Comparison of ENCODE assay signal across 17 mouse cellular contexts in genomic region chr13:95822918-95823317, GRCm38 (mm10).
DNase-seq lines count a peak whose midpoint lies in the region; ATAC-seq lines count a peak whose summit lies in the region.
"Had no signal": no experiment of that assay in that cellular context is flagged by ENCODE, and none has a peak within 500 bp of the region (broad histone marks: within the 10 kb centered on the region; RNA-seq: fewer than 3 reads in every experiment).

No protein-coding gene starts in this region.

- no peaks in the 10 kb centered on the region for H3K27me3 ChIP-seq in hindbrain, embryonic 14.5 days (ENCODE audit: control insufficient read depth, insufficient read depth, low read length)
- H3K27me3 ChIP-seq in hindbrain, embryonic 10.5 days (ENCODE audit: insufficient read depth, poor library complexity, severe bottlenecking): no peaks in the 10 kb centered on the region
- no peaks in the 10 kb centered on the region for H3K27me3 ChIP-seq in midbrain, embryonic 15.5 days (replicated peaks)
- H3K27me3 ChIP-seq in midbrain, embryonic 11.5 days (ENCODE audit: control insufficient read depth, insufficient read depth, low read length): no peaks in the 10 kb centered on the region
- no peaks in the 10 kb centered on the region for H3K27me3 ChIP-seq in intestine, embryonic 16.5 days (replicated peaks; ENCODE audit: control insufficient read depth, insufficient read depth, low read length)
- H3K27me3 ChIP-seq: liver, embryonic 12.5 days; neural tube, embryonic 12.5 days had no signal

- no peak overlapping the region for H3K4me3 ChIP-seq in hindbrain, embryonic 14.5 days (replicated peaks; ENCODE audit: low read length)
- no peak overlapping the region for H3K4me3 ChIP-seq in hindbrain, embryonic 10.5 days
- H3K4me3 ChIP-seq in midbrain, embryonic 15.5 days: no peak overlapping the region
- H3K4me3 ChIP-seq in midbrain, embryonic 11.5 days (ENCODE audit: low read depth, low read length): no peak overlapping the region
- no peak overlapping the region for H3K4me3 ChIP-seq in intestine, embryonic 16.5 days (ENCODE audit: low read length)
- H3K4me3 ChIP-seq: liver, embryonic 12.5 days; neural tube, embryonic 12.5 days had no signal

- no peaks in the 10 kb centered on the region for H3K9me3 ChIP-seq in hindbrain, embryonic 14.5 days (ENCODE audit: control insufficient read depth, low read length)
- peaks cover 3% of the 10 kb centered on the region; the same call in 1 of the 2 replicates for H3K9me3 ChIP-seq in hindbrain, embryonic 10.5 days
- H3K9me3 ChIP-seq in midbrain, embryonic 15.5 days: no peaks in the 10 kb centered on the region
- H3K9me3 ChIP-seq in midbrain, embryonic 11.5 days (ENCODE audit: control insufficient read depth, low read length): no peaks in the 10 kb centered on the region
- no peaks in the 10 kb centered on the region for H3K9me3 ChIP-seq in intestine, embryonic 16.5 days (ENCODE audit: control insufficient read depth, low read length)
- H3K9me3 ChIP-seq: liver, embryonic 12.5 days; neural tube, embryonic 12.5 days had no signal

- H3K27ac ChIP-seq in hindbrain, embryonic 14.5 days: no peak overlapping the region
- H3K27ac ChIP-seq in hindbrain, embryonic 10.5 days: no peak overlapping the region
- H3K27ac ChIP-seq in midbrain, embryonic 15.5 days: no peak overlapping the region
- no peak overlapping the region for H3K27ac ChIP-seq in midbrain, embryonic 11.5 days (ENCODE audit: low read depth, low read length)
- H3K27ac ChIP-seq in intestine, embryonic 16.5 days (ENCODE audit: low read length): no peak overlapping the region
- H3K27ac ChIP-seq: liver, embryonic 12.5 days; neural tube, embryonic 12.5 days had no signal

- peak; percentile 42 for DNase-seq in hindbrain, embryonic 14.5 days (ENCODE audit: low spot score)
- DNase-seq in hindbrain, embryonic 10.5 days (ENCODE audit: low spot score): no peak
- DNase-seq in midbrain, embryonic 11.5 days (ENCODE audit: low spot score, missing footprints): no peak
- peak; percentile 49 for DNase-seq in brain, embryonic 18.5 days (ENCODE audit: low read depth, low spot score)
- peak; percentile 53 to 73 for DNase-seq in left cerebral cortex, postnatal 14 days (ENCODE audit: low spot score in 2 of 2)
- DNase-seq: cerebellum, adult 2 months; gastrocnemius, postnatal 14 days; heart, postnatal 36 days; kidney, adult 18-20 months; kidney, postnatal 4 days had no signal

- no peaks in the 10 kb centered on the region for H3K36me3 ChIP-seq in hindbrain, embryonic 14.5 days (replicated peaks; ENCODE audit: control insufficient read depth, insufficient read depth)
- H3K36me3 ChIP-seq in hindbrain, embryonic 10.5 days: 0 out of 2 replicates have a peak, but pooled peaks cover 5% of the 10 kb centered on the region
- no peaks in the 10 kb centered on the region for H3K36me3 ChIP-seq in midbrain, embryonic 15.5 days (replicated peaks)
- H3K36me3 ChIP-seq in midbrain, embryonic 11.5 days (ENCODE audit: control insufficient read depth, insufficient read depth, low read length): no peaks in the 10 kb centered on the region
- no peaks in the 10 kb centered on the region for H3K36me3 ChIP-seq in intestine, embryonic 16.5 days (ENCODE audit: control insufficient read depth, insufficient read depth, low read length)
- H3K36me3 ChIP-seq: liver, embryonic 12.5 days; neural tube, embryonic 12.5 days had no signal

- no peak overlapping the region for H3K4me2 ChIP-seq in hindbrain, embryonic 14.5 days (replicated peaks)
- no peak overlapping the region for H3K4me2 ChIP-seq in midbrain, embryonic 15.5 days
- H3K4me2 ChIP-seq in midbrain, embryonic 11.5 days: no peak overlapping the region
- no peak overlapping the region for H3K4me2 ChIP-seq in intestine, embryonic 16.5 days (ENCODE audit: low read depth, low read length)
- H3K4me2 ChIP-seq: heart, embryonic 11.5 days; liver, embryonic 12.5 days; neural tube, embryonic 12.5 days had no signal

- H3K9ac ChIP-seq in hindbrain, embryonic 14.5 days: no peak overlapping the region
- no peak overlapping the region for H3K9ac ChIP-seq in midbrain, embryonic 15.5 days
- H3K9ac ChIP-seq in midbrain, embryonic 11.5 days (ENCODE audit: low read length): no peak overlapping the region
- H3K9ac ChIP-seq in intestine, embryonic 16.5 days (ENCODE audit: low read depth, low read length): no peak overlapping the region
- H3K9ac ChIP-seq: liver, embryonic 12.5 days; neural tube, embryonic 12.5 days had no signal

- 63% methylated on average over 6 of the region's 6 CpGs for WGBS in hindbrain, embryonic 14.5 days
- 90% methylated on average over 6 of the region's 6 CpGs for WGBS in hindbrain, embryonic 10.5 days
- WGBS in midbrain, embryonic 15.5 days: 49% methylated on average over 6 of the region's 6 CpGs
- WGBS in midbrain, embryonic 11.5 days: 79% methylated on average over 6 of the region's 6 CpGs
- 78% methylated on average over 6 of the region's 6 CpGs for WGBS in intestine, embryonic 16.5 days

- no peaks in the 10 kb centered on the region for H3K4me1 ChIP-seq in hindbrain, embryonic 14.5 days (replicated peaks; ENCODE audit: control insufficient read depth, insufficient read depth, low read length)
- peaks cover 4% of the 10 kb centered on the region; the same call in 1 of the 2 replicates for H3K4me1 ChIP-seq in hindbrain, embryonic 10.5 days (replicated peaks)
- H3K4me1 ChIP-seq in midbrain, embryonic 15.5 days: peaks cover 6% of the 10 kb centered on the region; the same call in 1 of the 2 replicates
- H3K4me1 ChIP-seq in midbrain, embryonic 11.5 days (ENCODE audit: control insufficient read depth, insufficient read depth, low read length): no peaks in the 10 kb centered on the region
- H3K4me1 ChIP-seq in intestine, embryonic 16.5 days (ENCODE audit: control insufficient read depth, insufficient read depth, low read length): peaks cover 8% of the 10 kb centered on the region; the same call in 1 of the 2 replicates
- H3K4me1 ChIP-seq: liver, embryonic 12.5 days; neural tube, embryonic 12.5 days had no signal

- no peak for ATAC-seq in hindbrain, embryonic 14.5 days (ENCODE audit: low FRiP score)
- peak; percentile 71 for ATAC-seq in midbrain, embryonic 15.5 days (replicated peaks)
- no peak for ATAC-seq in midbrain, embryonic 11.5 days (ENCODE audit: low FRiP score)
- no peak for ATAC-seq in intestine, embryonic 16.5 days
- no peak for ATAC-seq in CD4-positive, CD25-positive, alpha-beta regulatory T cell, adult 4 months
- ATAC-seq: liver, embryonic 12.5 days; lung, postnatal 0 days had no signal

- intact Hi-C loops in left cerebral cortex, postnatal 14 days (cut with DNase I): no loop called here

Comparison
In these comparisons a context has a peak if more than half of its experiments do, and no peak if none do; other contexts are left out.
1. DNase-seq: peak in hindbrain, embryonic 14.5 days (single experiment), brain, embryonic 18.5 days (single experiment) and left cerebral cortex, postnatal 14 days (2 of 2); none in hindbrain, embryonic 10.5 days (single experiment) and midbrain, embryonic 11.5 days (single experiment).